Comparison of ENCODE assay signal across 10 mouse cellular contexts in genomic region chr6:127122221-127122806, GRCm38 (mm10). TPM values are rescaled to one million over a fixed set of nuclear protein-coding genes. Genes with fewer than 3 reads are reported as not detected.
DNase-seq lines count a peak whose midpoint lies in the region; ATAC-seq and TF ChIP-seq lines count a peak whose summit lies in the region.
"Had no signal": no experiment of that assay in that cellular context is flagged by ENCODE, and none has a peak within 500 bp of the region (broad histone marks: within the 10 kb centered on the region; RNA-seq: fewer than 3 reads in every experiment).

No protein-coding gene starts in this region.

- ATAC-seq in heart, embryonic 12.5 days (ENCODE audit: insufficient number of reproducible peaks, low FRiP score) = peak; percentile 36; the same call in 1 of the 2 replicates
- ATAC-seq in midbrain, embryonic 13.5 days = peak; percentile 40; the same call in 1 of the 2 replicates
- ATAC-seq in midbrain, embryonic 15.5 days (replicated peaks) = no peak

- H3K9ac ChIP-seq in heart, embryonic 12.5 days = no peak overlapping the region
- H3K9ac ChIP-seq in midbrain, embryonic 13.5 days (replicated peaks) = no peak overlapping the region
- no peak overlapping the region for H3K9ac ChIP-seq in midbrain, embryonic 15.5 days
- H3K9ac ChIP-seq: midbrain, embryonic 12.5 days had no signal

- intact Hi-C loops in heart, postnatal 25 days (cut with DNase I) = loop anchor here (5.0 kb wide), 1 partner anchor 165 kb away; no protein-coding TSS in a partner anchor

- no peak for DNase-seq in heart, postnatal 25 days (ENCODE audit: low spot score)
- peak; percentile 48 for DNase-seq in adipocyte (ENCODE audit: low spot score)
- no peak for DNase-seq in yolk sac, embryonic 10.5 days (ENCODE audit: low spot score)
- no peak for DNase-seq in right cerebral cortex, postnatal 10 days (ENCODE audit: low spot score in 2 of 2)

- no peak overlapping the region for H3K27ac ChIP-seq in heart, embryonic 12.5 days (ENCODE audit: poor library complexity, severe bottlenecking)
- H3K27ac ChIP-seq in midbrain, embryonic 13.5 days = no peak overlapping the region
- H3K27ac ChIP-seq in midbrain, embryonic 15.5 days = no peak overlapping the region
- H3K27ac ChIP-seq in small intestine, adult 2 months (ENCODE audit: insufficient read depth, low read depth, low read length) = no peak overlapping the region
- H3K27ac ChIP-seq: midbrain, embryonic 12.5 days had no signal

- H3K36me3 ChIP-seq in heart, embryonic 12.5 days = peaks cover 15% of the 10 kb centered on the region
- H3K36me3 ChIP-seq in midbrain, embryonic 13.5 days = peaks cover 7% of the 10 kb centered on the region
- no peaks in the 10 kb centered on the region for H3K36me3 ChIP-seq in midbrain, embryonic 15.5 days (replicated peaks)
- peaks cover 5% of the 10 kb centered on the region for H3K36me3 ChIP-seq in small intestine, adult 2 months (ENCODE audit: control insufficient read depth, insufficient read depth, low read length)

- no peak overlapping the region for H3K4me3 ChIP-seq in heart, embryonic 12.5 days
- no peak overlapping the region for H3K4me3 ChIP-seq in midbrain, embryonic 13.5 days (replicated peaks)
- no peak overlapping the region for H3K4me3 ChIP-seq in midbrain, embryonic 15.5 days
- H3K4me3 ChIP-seq in small intestine, adult 2 months (ENCODE audit: low read depth, low read length) = no peak overlapping the region
- H3K4me3 ChIP-seq: midbrain, embryonic 12.5 days had no signal

- H3K9me3 ChIP-seq in heart, embryonic 12.5 days (replicated peaks) = no peaks in the 10 kb centered on the region
- H3K9me3 ChIP-seq in midbrain, embryonic 13.5 days = no peaks in the 10 kb centered on the region
- no peaks in the 10 kb centered on the region for H3K9me3 ChIP-seq in midbrain, embryonic 15.5 days
- H3K9me3 ChIP-seq: midbrain, embryonic 12.5 days had no signal

- no peak overlapping the region for H3K4me2 ChIP-seq in heart, embryonic 12.5 days
- H3K4me2 ChIP-seq in midbrain, embryonic 13.5 days (replicated peaks) = no peak overlapping the region
- no peak overlapping the region for H3K4me2 ChIP-seq in midbrain, embryonic 15.5 days
- H3K4me2 ChIP-seq: midbrain, embryonic 12.5 days had no signal

- 70% methylated on average over 4 of the region's 4 CpGs for WGBS in heart, embryonic 12.5 days
- WGBS in midbrain, embryonic 13.5 days = 84% methylated on average over 4 of the region's 4 CpGs
- 80% methylated on average over 4 of the region's 4 CpGs for WGBS in midbrain, embryonic 15.5 days
- 70% methylated on average over 4 of the region's 4 CpGs for WGBS in small intestine, adult 2 months

- H3K27me3 ChIP-seq in heart, embryonic 12.5 days (replicated peaks) = 0 out of 2 replicates have a peak, but pooled peaks cover 6% of the 10 kb centered on the region
- no peaks in the 10 kb centered on the region for H3K27me3 ChIP-seq in midbrain, embryonic 13.5 days
- no peaks in the 10 kb centered on the region for H3K27me3 ChIP-seq in midbrain, embryonic 15.5 days (replicated peaks)
- no peaks in the 10 kb centered on the region for H3K27me3 ChIP-seq in small intestine, adult 2 months (ENCODE audit: control insufficient read depth, insufficient read depth, low read length)
- H3K27me3 ChIP-seq: midbrain, embryonic 12.5 days had no signal

- TF ChIP-seq CTCF in small intestine, adult 2 months (IDR thresholded peaks at IDR 0.05; ENCODE audit: extremely low read depth, insufficient read length, insufficient replicate concordance, low read depth, low read length) = peak; percentile 40; the same call in 1 of the 2 replicates

- no peaks in the 10 kb centered on the region for H3K4me1 ChIP-seq in heart, embryonic 12.5 days (replicated peaks)
- no peaks in the 10 kb centered on the region for H3K4me1 ChIP-seq in midbrain, embryonic 13.5 days (replicated peaks)
- H3K4me1 ChIP-seq in midbrain, embryonic 15.5 days = no peaks in the 10 kb centered on the region
- no peaks in the 10 kb centered on the region for H3K4me1 ChIP-seq in small intestine, adult 2 months (ENCODE audit: control insufficient read depth, insufficient read depth, insufficient read length, low read length)
- H3K4me1 ChIP-seq: midbrain, embryonic 12.5 days had no signal

- no peak for TF ChIP-seq POLR2A in small intestine, adult 2 months (IDR thresholded peaks at IDR 0.05; ENCODE audit: low read depth, low read length)

RNA-seq across cellular contexts. Expression of gene Tigar, which starts 13.0 kb away (rescaled TPM):
- polyA plus RNA-seq in heart, embryonic 12.5 days (2016; fragmentation: Nextera tagmentation; extraction: Ambion mirVana) = 9.1 and 9.2 TPM in 2 replicates
- total RNA-seq in heart, postnatal 25 days (2021) = 10 to 100 TPM; 41.9 to 50.4 TPM
- 7.3 and 8.8 TPM in 2 replicates for polyA plus RNA-seq in midbrain, embryonic 13.5 days (2015; fragmentation: Nextera tagmentation; extraction: Ambion mirVana)
- polyA plus RNA-seq in midbrain, embryonic 15.5 days (2015; fragmentation: Nextera tagmentation; extraction: Ambion mirVana) = 6.5 and 7.1 TPM in 2 replicates
- 1.3 and 1.7 TPM in 2 replicates for polyA plus RNA-seq in small intestine, adult 2 months (2012; rRNA removed)

RNA-seq across cellular contexts. Expression of gene Ccnd2, which starts 29.7 kb away (rescaled TPM):
- polyA plus RNA-seq in heart, embryonic 12.5 days (2016; fragmentation: Nextera tagmentation; extraction: Ambion mirVana) = 650 and 669 TPM in 2 replicates
- total RNA-seq in heart, postnatal 25 days (2021) = 100 to 1,000 TPM; 155 to 157 TPM
- 700 and 837 TPM in 2 replicates for polyA plus RNA-seq in midbrain, embryonic 13.5 days (2015; fragmentation: Nextera tagmentation; extraction: Ambion mirVana)
- 320 and 370 TPM in 2 replicates for polyA plus RNA-seq in midbrain, embryonic 15.5 days (2015; fragmentation: Nextera tagmentation; extraction: Ambion mirVana)
- polyA plus RNA-seq in small intestine, adult 2 months (2012; rRNA removed) = 17.5 and 42.9 TPM in 2 replicates

RNA-seq across cellular contexts. Expression of gene Fgf23, which starts 49.6 kb away (rescaled TPM):
- 0.27 and 0.40 TPM in 2 replicates for polyA plus RNA-seq in heart, embryonic 12.5 days (2016; fragmentation: Nextera tagmentation; extraction: Ambion mirVana)
- not detected for total RNA-seq in heart, postnatal 25 days (2021)
- polyA plus RNA-seq in midbrain, embryonic 13.5 days (2015; fragmentation: Nextera tagmentation; extraction: Ambion mirVana) = 0.08 TPM in 1 of 2 replicates, not detected in the other
- polyA plus RNA-seq in midbrain, embryonic 15.5 days (2015; fragmentation: Nextera tagmentation; extraction: Ambion mirVana) = 0.27 and 0.33 TPM in 2 replicates
- 0.19 TPM in 1 of 2 replicates, not detected in the other for polyA plus RNA-seq in small intestine, adult 2 months (2012; rRNA removed)
- total RNA-seq: heart, postnatal 14 days had no signal
- polyA plus RNA-seq: midbrain, embryonic 12.5 days had no signal
